Mouse (Mus musculus) neural tube, embryonic 11.5 days (tissue): Measurements from ENCODE around the gene Zfp617. TPM values are rescaled to one million over a fixed set of nuclear protein-coding genes. Genes with fewer than 3 reads are reported as not detected.

Experiments used
- ATAC-seq: fragments of 200-750 bp; cut with Nextera tagmentation; 2 replicates; pipeline ENCODE4 v1.8.0; 2017; ENCODE audit warnings: moderate number of reproducible peaks, mild to moderate bottlenecking, moderate TSS enrichment, moderate library complexity; ENCODE audit not compliant: insufficient read depth, low FRiP score, low TSS enrichment
- DNase-seq: peaks from one replicate; pipeline ENCODE4 v3.0.0-alpha.2; 2015; ENCODE audit warnings: low spot score
- H3K27ac ChIP-seq: fragments of 300-500 bp; sonication (generic); 2 replicates; pipeline ENCODE4 v1.5.1; 2014; ENCODE audit warnings: low read depth, mild to moderate bottlenecking, low read length
- H3K27me3 ChIP-seq: fragments of 300-500 bp; sonication (generic); 2 replicates; pipeline ENCODE4 v1.6.1; 2014; ENCODE audit warnings: mild to moderate bottlenecking, low read length, mixed read lengths; ENCODE audit not compliant: control insufficient read depth, insufficient read depth
- H3K36me3 ChIP-seq: fragments of 300-500 bp; sonication (generic); 2 replicates; pipeline ENCODE4 v1.6.1; 2014; ENCODE audit warnings: mild to moderate bottlenecking, low read length, moderate library complexity, mixed read lengths; ENCODE audit not compliant: control insufficient read depth, insufficient read depth
- H3K4me1 ChIP-seq: fragments of 300-500 bp; sonication (generic); 2 replicates; pipeline ENCODE4 v1.6.1; 2014; ENCODE audit warnings: low read length, mixed read lengths; ENCODE audit not compliant: control insufficient read depth, insufficient read depth
- H3K4me2 ChIP-seq: fragments of 300-500 bp; sonication (generic); 2 replicates; pipeline ENCODE4 v1.6.1; 2014; ENCODE audit warnings: low read depth, mild to moderate bottlenecking, moderate library complexity
- H3K4me3 ChIP-seq: fragments of 300-500 bp; sonication (generic); 2 replicates; pipeline ENCODE4 v1.5.1; 2014; ENCODE audit warnings: low read depth, low read length
- H3K9ac ChIP-seq: fragments of 300-500 bp; sonication (generic); 2 replicates; pipeline ENCODE4 v1.6.1; 2014; ENCODE audit warnings: mild to moderate bottlenecking, low read length
- H3K9me3 ChIP-seq: fragments of 300-500 bp; sonication (generic); 2 replicates; pipeline ENCODE4 v1.6.1; 2016; ENCODE audit warnings: low read length; ENCODE audit not compliant: control insufficient read depth
- WGBS: fragments of 180-500 bp; shearing (Covaris S2); extraction: QIAGEN DNeasy Blood & Tissue Kit; methylation state at CpG from one replicate; pipeline ENCODE4 v1.1.7; 2014; 5-methylcytosine and 5-hydroxymethylcytosine counted together
- polyA plus RNA-seq: library from polyadenylated mRNA; unstranded; fragments of >200 nt; fragmentation: Nextera tagmentation; extraction: Ambion mirVana; gene quantifications from 2 replicates; pipeline ENCODE4 v1.2.1, GENCODE M21; 2014

Zfp617 gene
- polyA plus RNA-seq, 1 experiment from 2014 or later, result 36.4 TPM

- Histone ChIP-seq H3K4me1 (no peaks in the 10 kb centered on the region), H3K4me3 (no peak overlapping the region), H3K9ac (no peak overlapping the region), H3K4me2 (no peak overlapping the region), H3K9me3 (no peaks in the 10 kb centered on the region), H3K27ac (no peak overlapping the region), H3K27me3 (no peaks in the 10 kb centered on the region), H3K36me3 (peaks cover 21% of the 10 kb centered on the region)
- DNase-seq (no peak), ATAC-seq (no peak)
- WGBS, result 92% methylated on average over 3 of the region's 3 CpGs
Observed at GRCm38 (mm10) chr8:71964051-71964450, 55.6 kb downstream of the Zfp617 start.

- 83% methylated on average over 2 of the region's 2 CpGs for WGBS
- no peak overlapping the region for H3K9ac ChIP-seq
- no peak overlapping the region for H3K4me2 ChIP-seq
- H3K4me3 ChIP-seq, result no peak overlapping the region
- H3K27ac ChIP-seq, result no peak overlapping the region
- peaks cover 21% of the 10 kb centered on the region for H3K36me3 ChIP-seq
- H3K4me1 ChIP-seq, result no peaks in the 10 kb centered on the region
- H3K9me3 ChIP-seq, result no peaks in the 10 kb centered on the region
- H3K27me3 ChIP-seq, result no peaks in the 10 kb centered on the region
- ATAC-seq (no peak), DNase-seq (no peak)
Observed at GRCm38 (mm10) chr8:71965166-71965565, 56.7 kb downstream of the Zfp617 start.

- H3K9me3 ChIP-seq, result no peaks in the 10 kb centered on the region
- no peak overlapping the region for H3K9ac ChIP-seq
- ATAC-seq, result no peak
- DNase-seq, result no peak
- no peak overlapping the region for H3K4me2 ChIP-seq
- no peaks in the 10 kb centered on the region for H3K27me3 ChIP-seq
- no peak overlapping the region for H3K4me3 ChIP-seq
- peaks cover 21% of the 10 kb centered on the region for H3K36me3 ChIP-seq
- H3K4me1 ChIP-seq, result no peaks in the 10 kb centered on the region
- H3K27ac ChIP-seq, result no peak overlapping the region
Observed at GRCm38 (mm10) chr8:71966411-71966810, 58.0 kb downstream of the Zfp617 start.

DNA sequence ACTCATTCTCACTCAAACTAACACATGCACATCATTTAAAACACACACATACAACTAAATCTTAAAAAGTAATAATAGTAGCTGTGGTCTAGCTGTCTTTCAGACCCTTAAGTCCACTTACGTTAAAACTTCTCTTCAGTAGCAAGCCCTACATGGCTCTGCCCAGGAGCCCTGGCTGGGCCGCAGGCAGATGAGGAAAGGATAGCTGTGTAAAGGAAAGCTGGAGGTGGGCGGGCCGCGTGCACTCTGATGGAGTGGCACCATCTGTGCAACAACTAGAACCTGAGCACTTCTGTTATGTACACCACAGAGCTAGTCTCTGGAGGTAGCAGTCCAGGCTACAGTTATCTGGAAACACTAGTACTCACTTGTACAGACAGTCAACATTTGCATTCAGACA is 58.8 kb downstream of the Zfp617 start:
- no peak overlapping the region for H3K4me2 ChIP-seq
- no peaks in the 10 kb centered on the region for H3K9me3 ChIP-seq
- no peak overlapping the region for H3K27ac ChIP-seq
- WGBS, result over 99% methylated on average over 5 of the region's 5 CpGs
- ATAC-seq (no peak), DNase-seq (no peak)
- H3K4me3 ChIP-seq, result no peak overlapping the region
- peaks cover 21% of the 10 kb centered on the region for H3K36me3 ChIP-seq
- H3K4me1 ChIP-seq, result no peaks in the 10 kb centered on the region
- H3K27me3 ChIP-seq, result no peaks in the 10 kb centered on the region
- H3K9ac ChIP-seq, result no peak overlapping the region

- no peak overlapping the region for H3K9ac ChIP-seq
- DNase-seq, result no peak
Observed at GRCm38 (mm10) chr8:71968100-71968499, 59.7 kb downstream of the Zfp617 start.

GRCm38 (mm10) chr8:71968636-71969035 is 60.2 kb downstream of the Zfp617 start:
- H3K9ac ChIP-seq, result no peak overlapping the region
- WGBS, result 97% methylated on average over 6 of the region's 6 CpGs
- H3K9me3 ChIP-seq, result no peaks in the 10 kb centered on the region
- H3K4me1 ChIP-seq, result no peaks in the 10 kb centered on the region
- peaks cover 21% of the 10 kb centered on the region for H3K36me3 ChIP-seq
- H3K4me3 ChIP-seq, result no peak overlapping the region
- H3K4me2 ChIP-seq, result no peak overlapping the region
- H3K27ac ChIP-seq, result no peak overlapping the region
- DNase-seq, result no peak
- no peaks in the 10 kb centered on the region for H3K27me3 ChIP-seq
- ATAC-seq, result no peak

More at GRCm38 (mm10) chr8:71968100-71968499, 59.7 kb downstream of the Zfp617 start:
- Histone ChIP-seq H3K36me3 (peaks cover 21% of the 10 kb centered on the region), H3K9me3 (no peaks in the 10 kb centered on the region), H3K4me3 (no peak overlapping the region), H3K27ac (no peak overlapping the region), H3K27me3 (no peaks in the 10 kb centered on the region), H3K4me2 (no peak overlapping the region), H3K4me1 (no peaks in the 10 kb centered on the region)
- 91% methylated on average over 6 of the region's 6 CpGs for WGBS
- no peak for ATAC-seq

- Histone ChIP-seq H3K4me2 (no peak overlapping the region), H3K36me3 (peaks cover 7% of the 10 kb centered on the region), H3K4me1 (no peaks in the 10 kb centered on the region), H3K27me3 (no peaks in the 10 kb centered on the region), H3K9me3 (no peaks in the 10 kb centered on the region), H3K27ac (no peak overlapping the region), H3K9ac (no peak overlapping the region), H3K4me3 (no peak overlapping the region)
- no peak for DNase-seq
- ATAC-seq, result no peak
- 82% methylated on average over 1 of the region's 1 CpGs for WGBS
Observed at GRCm38 (mm10) chr8:71971945-71972344, 63.5 kb downstream of the Zfp617 start.

DNA sequence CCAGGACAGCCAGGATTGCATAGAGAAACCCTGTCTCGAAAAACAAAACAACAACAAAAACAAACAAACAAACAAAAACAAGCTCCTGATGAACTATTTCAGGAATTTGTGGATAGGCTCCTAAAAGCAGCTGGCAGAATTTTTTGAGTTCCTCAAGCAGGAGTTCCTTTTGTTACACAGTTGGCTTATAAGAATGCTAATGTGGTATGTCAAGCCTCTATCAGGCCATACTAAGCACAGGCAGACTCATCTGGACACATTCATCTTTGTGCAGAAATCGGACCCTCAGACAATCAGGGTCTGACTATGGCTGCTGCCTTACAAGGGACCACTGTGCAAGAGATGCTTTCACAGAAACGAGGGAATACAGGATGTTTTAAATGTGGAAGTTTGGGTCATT is 65.8 kb downstream of the Zfp617 start:
- H3K4me1 ChIP-seq, result no peaks in the 10 kb centered on the region
- no peak overlapping the region for H3K9ac ChIP-seq
- ATAC-seq, result no peak
- no peaks in the 10 kb centered on the region for H3K36me3 ChIP-seq
- no peak overlapping the region for H3K4me3 ChIP-seq
- no peaks in the 10 kb centered on the region for H3K9me3 ChIP-seq
- no peak overlapping the region for H3K27ac ChIP-seq
- 79% methylated on average over 3 of the region's 3 CpGs for WGBS
- H3K4me2 ChIP-seq, result no peak overlapping the region
- no peak for DNase-seq
- H3K27me3 ChIP-seq, result no peaks in the 10 kb centered on the region

DNA sequence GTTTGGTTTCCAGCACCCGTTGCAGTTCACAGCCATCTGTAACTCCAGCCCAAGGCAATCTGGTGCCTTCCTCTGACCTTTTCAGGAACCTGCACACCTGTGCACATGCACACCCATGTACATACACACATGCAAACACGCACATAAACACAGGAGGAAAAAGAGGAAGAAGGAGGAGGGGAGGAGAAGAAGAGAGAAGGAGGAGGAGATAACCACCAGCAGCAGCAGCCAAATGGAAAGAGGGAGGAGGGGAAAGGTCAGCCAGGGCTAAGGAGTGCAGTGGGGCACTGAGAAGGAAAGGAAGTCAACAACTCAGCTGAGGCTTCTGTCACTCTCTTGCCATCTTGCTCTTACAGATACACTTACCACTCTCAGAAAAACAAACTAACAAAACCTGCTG is 72.6 kb downstream of the Zfp617 start:
- H3K9me3 ChIP-seq, result no peaks in the 10 kb centered on the region
- ATAC-seq, result no peak
- no peak overlapping the region for H3K27ac ChIP-seq
- no peak for DNase-seq
- no peaks in the 10 kb centered on the region for H3K36me3 ChIP-seq
- 70% methylated on average over 2 of the region's 2 CpGs for WGBS
- no peak overlapping the region for H3K4me3 ChIP-seq
- no peaks in the 10 kb centered on the region for H3K27me3 ChIP-seq
- no peak overlapping the region for H3K4me2 ChIP-seq
- no peaks in the 10 kb centered on the region for H3K4me1 ChIP-seq
- no peak overlapping the region for H3K9ac ChIP-seq
